Mouse (Mus musculus): ENCODE data around the gene Plgrkt.

DNA sequence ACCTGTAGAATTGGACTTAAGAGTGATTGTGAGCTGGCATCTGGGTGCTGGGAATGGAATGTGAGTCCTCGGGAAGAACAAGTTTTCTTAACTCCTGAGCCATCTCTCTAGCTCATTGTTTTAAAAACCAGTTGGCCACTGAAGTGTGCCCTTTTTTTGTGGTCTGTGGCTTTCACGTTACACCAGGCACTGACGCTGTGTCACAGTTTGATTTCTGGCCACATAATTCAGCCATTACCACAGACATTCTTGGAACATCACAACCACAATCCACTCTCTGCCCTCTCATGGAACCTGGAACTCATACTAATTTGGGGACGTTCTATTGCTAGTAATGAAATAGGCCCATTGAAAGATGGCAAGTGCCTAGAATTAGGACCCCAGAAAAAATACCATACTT is 26.2 kb downstream of the Plgrkt start:
- no peak for TF ChIP-seq POLR2A (IDR thresholded peaks at IDR 0.05; ENCODE audit: insufficient read depth, low read depth, low read length)
- TF ChIP-seq CTCF (IDR thresholded peaks at IDR 0.05; ENCODE audit: insufficient read depth, low read depth, low read length): no peak
